Mouse (Mus musculus) fibroblast of lung, adult 2 months (primary cell): ENCODE data around the gene Krt8.

Experiments used
- DNase-seq: peaks from one replicate; pipeline ENCODE4 v3.0.0-alpha.2; 2011; ENCODE audit warnings: low read depth

The Krt8 gene

DNA sequence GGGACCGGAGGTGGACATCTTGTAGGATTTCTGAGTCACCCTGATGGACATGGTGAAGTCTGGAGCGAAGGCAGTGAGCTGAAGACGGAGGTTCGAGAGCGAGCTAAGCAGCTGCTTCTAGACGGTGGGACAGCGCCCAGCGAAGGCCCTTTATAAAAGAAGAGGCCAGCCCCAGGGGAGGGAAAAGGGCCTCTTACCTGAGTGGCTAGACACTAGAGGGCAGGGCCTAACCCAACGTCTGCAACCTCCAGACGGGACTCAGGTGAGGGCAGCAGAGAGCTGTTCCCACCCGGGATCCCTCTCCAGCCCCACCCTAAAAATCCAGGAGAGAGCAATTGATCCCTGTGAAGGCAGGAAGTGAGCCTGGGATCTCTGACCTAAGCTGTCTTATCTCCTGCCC is at the start of gene Krt8:
Gene Krt8 (minus strand): TSS at position 294 of the 400 bp plus-strand sequence.
- no peak for DNase-seq

DNA sequence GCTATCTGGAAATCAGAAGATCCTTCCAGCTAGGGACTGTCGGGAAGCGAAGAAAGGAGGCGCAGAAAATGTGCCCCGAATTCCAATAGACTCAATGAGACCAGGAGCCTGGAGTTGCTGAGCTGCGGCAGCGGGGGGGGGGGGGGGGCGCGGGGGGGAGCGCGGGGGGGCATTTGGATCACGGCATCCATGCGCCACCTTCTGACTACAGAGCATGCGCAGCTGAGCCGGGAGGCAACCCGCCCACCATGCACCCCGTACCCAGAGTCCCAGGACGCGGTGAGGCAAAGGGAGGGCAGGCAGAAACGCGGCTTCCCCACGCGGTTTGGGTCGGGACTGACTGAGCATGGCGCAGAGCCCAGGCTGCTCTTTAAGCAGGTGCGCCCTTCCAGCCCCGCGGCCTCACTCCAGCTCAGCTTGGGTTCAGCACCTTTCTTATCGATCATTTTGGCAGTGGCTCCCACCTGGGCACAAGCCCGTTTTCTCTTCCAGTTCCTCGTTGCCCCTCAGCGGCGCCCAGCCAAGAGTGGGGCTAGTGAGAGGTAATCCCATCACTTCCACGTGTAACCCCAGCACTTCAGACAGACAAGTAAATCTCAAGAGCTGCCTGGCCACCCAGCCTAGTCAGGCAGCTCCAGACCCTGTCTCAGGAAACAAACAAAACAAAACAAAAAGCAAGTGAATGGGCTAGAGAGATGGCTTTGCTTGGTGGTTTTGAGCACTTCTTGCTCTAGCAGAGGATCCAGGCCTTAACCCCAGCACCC is 47.8 kb upstream of the Krt8 start:
- DNase-seq: no peak

DNA sequence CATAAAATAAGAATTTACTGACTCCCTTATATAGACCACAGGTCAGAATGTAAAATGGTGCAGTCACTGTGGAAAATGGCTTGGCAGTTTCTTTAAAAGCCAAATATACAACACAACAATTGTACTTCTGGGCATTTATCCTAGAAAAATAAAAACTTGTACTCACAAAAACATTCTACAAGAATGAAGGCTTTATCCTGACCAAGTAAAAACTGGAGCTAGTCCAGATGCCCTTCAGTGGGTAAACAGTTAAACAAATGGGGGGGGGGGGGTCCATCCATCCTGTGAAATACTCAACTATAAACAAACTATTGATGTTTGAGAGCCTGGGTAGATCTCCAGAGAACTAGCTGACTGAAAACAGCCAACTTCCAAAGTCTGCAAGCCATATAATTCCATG is 45.6 kb upstream of the Krt8 start:
- DNase-seq: no peak

DNA sequence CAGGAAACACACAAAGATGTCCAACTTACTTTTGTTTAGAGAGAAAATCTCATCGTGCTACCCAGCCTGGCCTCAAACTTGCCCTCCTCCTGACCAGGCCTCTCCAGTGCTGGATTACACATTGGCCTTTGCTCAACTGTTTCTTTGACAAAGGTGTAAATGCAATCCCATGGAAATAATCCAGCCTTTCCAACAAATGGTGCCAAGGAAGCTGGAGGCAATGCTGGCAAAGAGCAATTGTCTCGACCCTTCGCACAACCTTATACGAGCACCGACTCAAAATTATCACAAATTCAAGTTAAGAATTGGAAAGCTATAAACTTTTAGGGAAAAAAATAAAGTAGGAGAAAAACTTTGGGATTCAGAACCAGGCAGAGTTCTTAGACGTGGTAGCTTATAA is 43.7 kb upstream of the Krt8 start:
- DNase-seq: no peak

DNA sequence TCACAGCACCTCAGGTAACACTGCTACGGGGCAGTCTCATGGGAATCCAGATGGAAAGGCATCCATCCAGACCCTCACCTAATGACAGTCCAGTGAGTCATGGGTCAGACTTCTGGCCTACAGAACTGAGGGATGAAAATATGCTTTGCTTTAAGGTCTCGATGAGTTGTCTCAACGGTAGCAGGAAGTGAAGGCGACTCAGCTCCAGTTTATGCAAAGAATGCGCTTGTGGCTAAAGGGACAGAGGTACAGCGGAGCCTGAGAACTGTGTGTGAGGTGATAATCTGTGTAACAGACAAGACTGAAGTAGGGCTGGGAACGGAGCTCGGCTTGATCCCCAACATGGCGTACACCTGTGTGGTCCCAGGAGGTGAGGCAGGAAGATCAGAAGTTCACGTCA is 41.4 kb upstream of the Krt8 start:
- DNase-seq: no peak

DNA sequence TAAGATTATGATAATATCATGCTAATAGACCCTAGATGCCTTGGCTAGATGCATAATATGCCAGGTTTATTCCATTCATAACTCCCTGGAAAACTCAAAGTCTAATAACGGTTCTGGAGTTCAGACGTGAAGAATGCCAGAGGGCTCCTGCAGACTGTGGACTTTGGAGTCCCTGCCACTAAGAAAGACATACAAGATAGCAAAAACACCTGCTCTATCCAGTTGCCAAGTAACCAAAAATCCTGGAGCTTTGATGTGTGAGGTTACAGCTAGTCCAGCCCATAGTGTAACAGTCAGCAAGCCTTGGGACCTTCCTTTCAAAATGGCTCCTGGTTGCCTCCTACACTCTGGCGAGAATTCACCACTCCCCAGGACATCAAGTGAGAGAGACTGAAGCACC is 40.5 kb upstream of the Krt8 start:
- no peak for DNase-seq

DNA sequence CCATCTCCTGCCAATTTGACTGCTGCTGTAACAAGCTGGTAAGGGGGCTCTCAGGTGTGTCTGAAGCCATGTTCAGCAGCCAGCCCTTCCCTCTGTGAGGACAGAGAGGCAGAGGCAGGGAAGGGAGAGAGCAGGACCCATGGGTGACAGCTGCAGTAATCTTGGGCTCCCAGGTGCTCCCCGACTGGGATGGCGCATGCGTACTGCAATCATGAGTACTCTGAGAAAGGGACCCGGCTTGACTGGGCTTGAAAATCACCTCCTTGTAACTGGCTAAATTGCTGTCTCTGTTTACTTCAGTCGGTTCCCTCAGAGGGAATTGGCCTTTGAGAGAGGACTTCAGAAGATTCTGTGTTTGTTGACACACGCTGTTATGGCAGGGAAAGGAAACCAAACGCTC is 37.7 kb upstream of the Krt8 start:
- DNase-seq: no peak

DNA sequence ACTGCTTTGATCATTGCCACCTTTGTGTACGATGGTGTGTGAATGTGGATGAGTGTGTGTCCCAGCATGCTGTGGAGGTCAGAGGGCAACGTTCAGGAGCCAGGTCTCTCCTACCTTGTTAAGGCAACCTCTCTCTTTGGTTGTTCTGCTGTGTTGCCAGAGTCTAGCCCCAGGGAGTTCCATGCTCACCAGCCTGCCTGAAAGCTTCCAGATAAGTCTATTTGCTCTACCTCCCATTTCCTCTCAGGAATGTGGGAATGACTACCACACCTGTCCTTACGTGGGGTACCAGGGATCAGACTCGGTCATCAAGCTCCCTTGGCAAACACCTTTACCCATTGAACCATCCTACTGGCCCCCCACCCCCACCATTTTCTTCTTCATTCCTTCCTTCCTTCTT is 36.0 kb upstream of the Krt8 start:
- DNase-seq: no peak

DNA sequence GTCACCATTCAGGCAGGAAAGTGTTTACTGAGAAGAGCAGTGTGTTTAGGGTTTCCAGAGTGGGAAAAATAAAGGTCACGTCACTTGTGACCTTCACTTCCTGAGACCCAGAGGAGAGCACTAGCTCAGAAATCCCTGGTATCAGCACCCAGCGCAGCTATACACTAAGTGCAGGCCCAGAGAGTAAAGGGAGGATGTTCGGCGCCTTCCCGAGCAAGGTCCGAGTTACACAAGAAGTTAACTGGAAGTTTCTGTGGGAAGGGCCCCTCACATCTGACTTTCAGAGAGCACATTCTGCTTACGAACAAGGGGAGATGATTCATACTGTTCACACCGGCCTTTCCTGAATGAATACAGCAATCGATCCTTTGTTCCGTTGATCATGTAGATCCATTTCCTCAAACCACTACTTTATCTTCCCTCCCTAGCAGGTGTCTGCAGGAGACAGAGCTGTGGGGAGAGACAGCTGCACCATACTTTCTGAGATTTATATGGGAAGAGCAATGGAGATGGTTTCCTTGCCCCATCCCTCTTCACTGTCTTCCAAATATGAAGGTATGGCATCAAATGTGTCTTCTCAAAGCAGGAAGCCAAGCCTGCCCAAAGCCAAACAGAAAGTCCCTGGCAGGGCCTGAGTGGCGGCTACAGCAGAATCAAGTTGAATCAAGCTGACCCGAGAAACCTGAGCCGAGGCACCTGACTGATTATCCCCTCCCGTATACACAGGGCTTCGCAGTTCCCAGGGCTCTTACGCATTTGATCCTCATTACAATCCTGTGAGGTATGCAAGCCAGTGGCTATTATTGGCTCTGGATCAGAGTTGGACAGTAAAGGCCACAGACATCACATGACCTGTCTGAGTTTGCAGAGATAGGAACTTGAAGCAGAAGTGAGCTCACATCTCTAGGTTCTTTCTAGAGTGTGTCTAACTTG is 30.1 kb upstream of the Krt8 start:
- DNase-seq: no peak

DNA sequence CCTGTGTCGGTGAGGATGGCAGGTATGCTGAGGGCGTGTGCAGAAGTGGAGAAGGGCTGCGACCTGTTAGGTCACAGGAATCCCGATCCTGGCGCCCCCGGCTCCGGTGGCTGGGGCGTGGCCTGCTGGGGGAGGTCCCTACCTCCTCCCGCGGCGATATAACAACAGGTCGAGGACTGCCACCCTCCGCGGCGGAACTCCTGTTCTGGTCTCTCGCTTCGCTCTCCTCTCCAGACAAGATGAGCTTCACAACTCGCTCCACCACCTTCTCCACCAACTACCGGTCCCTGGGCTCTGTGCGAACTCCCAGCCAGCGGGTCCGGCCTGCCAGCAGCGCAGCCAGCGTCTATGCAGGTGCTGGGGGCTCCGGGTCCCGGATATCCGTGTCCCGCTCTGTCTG is 23.8 kb upstream of the Krt8 start, which contains the start of gene Krt18:
Gene Krt18 (plus strand): TSS at position 141 of the 400 bp plus-strand sequence.
- no peak for DNase-seq

DNA sequence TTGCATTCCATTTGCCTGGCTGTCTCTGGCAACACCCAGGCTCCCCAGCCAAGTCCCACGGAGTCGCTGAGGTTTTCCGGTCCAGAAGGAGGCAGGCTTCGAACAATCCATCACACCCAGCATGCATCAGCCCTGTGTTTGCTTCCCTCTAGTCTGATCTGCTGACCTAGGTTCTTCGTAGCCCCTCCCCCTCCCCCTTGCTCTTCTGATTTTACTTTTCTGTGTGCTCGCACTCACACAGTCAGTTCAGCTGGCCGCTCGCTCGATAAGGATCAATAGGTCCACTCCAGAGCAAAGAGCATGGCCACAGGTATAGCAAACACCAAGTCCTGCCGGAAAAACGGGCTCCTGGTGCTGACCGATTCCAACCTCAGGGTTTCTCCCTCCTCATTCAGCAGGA is 22.1 kb upstream of the Krt8 start:
- DNase-seq: no peak

DNA sequence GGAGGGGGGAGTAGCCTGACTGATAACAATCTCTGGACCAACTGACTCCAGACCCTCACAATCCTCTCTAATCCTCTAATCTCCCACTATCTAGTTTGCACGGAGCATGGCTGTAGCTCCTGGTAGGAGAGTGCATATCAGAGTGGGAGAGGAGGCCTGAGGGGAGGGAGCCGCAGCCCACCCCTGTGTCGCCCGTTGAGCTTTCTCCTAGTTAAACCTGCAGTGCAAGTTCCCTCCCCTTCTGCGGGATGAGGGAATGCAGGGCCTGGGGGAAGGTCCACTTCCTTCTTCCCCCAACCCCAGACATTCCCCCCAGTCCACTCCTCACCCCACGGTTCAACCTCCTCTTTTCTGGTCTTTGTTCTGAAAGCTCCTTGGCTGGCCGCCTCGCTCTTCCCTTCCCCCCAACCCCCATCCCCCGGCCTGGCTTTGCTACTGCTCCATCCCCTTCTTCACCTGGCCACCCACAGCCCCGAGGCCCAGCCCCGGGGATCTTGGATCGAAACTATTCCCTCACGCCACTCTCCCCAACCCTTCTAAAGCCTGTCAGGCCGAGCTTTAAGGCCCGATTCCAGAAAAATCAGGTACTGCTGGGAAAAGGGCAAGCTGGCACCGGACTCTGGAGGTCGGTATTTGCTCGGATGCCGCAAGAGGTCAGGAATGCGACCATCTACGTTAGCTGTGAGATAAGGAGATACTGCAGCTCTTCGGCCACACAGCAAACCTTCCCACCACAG is 21.0 kb upstream of the Krt8 start:
- DNase-seq: no peak

DNA sequence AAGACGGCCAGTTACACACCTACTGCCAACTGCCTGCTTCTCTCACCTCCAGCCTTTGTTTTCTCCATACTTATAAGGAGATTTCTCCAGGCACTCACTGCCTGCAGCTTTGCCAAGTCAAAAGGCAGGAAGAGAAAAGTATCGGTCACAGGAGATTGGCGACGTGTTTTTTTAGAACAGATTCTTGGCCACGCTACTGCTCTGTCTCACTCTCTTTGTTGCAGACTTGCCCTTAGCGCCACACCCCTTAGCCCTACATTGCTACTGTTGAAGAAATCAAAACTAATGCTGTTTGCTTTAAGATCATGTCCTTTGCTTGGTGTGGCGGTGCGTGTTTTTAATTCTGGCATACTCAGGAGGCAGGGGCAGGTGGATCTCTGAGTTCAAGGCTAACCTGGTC is 19.6 kb upstream of the Krt8 start:
- no peak for DNase-seq

DNA sequence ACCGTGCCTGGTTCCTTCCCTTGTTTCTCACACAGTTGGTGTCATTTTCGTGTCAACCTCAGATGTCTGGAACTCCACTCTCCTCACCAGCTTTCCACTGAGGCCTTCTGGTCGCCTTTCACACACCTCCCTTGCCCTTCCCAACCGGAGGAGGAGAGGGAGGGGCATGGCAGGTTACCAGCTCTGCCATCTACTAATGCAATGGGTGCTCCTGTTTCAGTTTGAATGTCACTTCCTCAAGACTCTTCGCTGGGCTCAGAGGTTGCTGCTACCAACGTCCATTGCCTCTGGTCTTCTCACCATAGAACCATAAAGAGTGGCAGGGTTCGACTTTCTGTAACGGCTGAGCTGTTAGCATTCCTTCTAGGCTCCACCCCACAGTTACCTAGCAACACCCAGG is 18.2 kb upstream of the Krt8 start:
- no peak for DNase-seq

DNA sequence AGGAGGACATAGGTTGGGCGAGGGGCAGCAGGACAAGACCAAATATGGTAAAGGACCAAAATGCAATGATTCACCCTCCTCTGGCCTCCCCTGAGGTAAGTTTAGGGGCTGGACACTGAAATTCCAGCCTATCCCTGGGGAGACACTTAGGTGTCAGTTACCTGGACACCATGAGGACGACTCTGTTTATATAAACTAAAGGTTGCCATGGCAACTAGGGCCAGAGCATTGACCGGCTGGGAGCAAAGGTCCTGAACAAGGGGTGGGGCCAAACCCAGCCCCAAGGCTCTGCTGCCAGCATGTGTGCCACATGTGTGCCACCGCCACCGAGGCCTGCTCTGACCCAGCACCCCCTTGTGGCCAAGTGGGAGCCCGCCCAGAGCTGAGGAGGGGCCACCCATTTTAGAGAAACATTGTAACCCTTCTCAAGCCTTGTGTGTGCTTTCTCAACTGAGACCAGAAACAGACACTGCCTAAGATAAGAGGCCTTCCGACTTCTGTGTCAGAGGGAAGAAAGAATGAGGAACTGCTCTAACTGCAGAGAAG is 13.7 kb upstream of the Krt8 start:
- no peak for DNase-seq

DNA sequence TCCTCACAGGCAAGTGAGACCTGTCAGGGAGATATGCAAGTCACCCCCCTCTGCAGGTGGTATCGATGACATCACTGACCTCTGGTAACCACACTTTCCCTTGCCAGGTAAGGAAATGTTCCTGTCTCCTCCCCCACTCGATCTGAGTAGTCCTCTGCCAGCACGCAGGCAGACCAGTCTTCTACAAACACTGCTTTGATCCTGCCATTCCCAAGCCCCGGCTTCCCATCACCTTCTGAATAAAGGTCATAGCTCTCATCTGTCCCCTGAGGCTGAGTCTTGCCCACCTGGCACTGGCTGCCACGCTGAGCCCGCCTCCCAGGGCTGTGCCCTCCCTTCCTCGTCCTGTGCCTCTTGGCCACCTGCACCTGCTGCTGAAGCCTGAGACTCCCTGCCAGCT is 12.5 kb upstream of the Krt8 start:
- DNase-seq: no peak

DNA sequence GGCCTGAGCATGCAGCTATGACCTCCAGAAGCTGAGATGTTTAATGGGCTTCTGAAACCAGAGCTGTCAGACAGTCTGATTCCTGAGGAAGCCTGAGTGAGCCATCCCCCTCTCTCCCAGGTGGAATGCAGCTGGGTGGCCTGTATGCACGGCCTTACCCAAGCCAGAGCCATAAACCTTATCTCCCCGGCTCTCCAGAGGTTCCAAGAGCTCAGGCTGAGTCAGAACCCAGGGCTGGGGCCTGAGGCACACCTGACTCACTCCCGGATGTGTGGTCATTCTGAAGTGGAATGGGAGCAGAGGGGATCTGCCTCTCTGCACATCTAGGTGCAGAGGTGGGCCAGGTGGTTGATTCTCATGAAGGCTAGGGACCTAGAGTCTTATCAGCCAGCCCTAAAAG is 11.8 kb upstream of the Krt8 start:
- DNase-seq: no peak

DNA sequence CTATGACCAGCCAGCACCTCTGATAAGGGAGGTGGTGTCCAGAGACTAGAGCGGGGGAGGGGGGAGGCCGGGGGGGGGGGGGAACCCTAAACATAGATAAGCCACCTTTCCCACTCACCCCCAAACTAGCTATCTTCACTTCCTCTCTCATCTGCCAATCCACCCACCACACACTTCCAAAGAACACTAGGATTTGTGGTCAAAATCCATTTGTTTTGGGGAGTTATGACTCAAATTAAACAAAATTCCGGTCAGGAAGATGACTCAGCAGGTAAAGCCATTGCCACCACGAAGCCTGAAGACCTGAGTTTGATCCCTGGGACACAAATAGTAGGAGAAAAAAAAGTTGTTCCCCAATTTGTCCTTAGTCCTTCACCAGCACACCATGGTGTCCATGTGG is 10.6 kb upstream of the Krt8 start:
- DNase-seq: no peak

DNA sequence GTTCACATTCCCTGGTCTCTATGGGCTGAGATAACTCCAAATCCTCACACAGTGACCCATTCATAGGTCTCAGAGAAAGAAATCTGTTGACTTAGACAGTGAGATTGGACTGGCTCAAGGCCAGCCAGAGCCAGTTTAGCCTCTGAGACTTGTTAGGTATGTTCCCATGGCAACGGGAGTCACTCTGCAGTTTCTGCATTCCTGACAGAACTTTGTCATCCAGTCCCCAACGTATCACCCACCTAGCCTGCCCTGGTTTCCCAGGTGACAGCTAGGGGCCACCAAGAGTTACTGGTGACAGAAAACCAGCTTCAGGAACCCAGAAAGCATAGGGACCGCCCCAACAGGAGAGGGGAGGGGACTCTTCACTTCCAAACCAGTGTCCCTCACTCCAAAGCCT is 9.4 kb upstream of the Krt8 start:
- DNase-seq: no peak

DNA sequence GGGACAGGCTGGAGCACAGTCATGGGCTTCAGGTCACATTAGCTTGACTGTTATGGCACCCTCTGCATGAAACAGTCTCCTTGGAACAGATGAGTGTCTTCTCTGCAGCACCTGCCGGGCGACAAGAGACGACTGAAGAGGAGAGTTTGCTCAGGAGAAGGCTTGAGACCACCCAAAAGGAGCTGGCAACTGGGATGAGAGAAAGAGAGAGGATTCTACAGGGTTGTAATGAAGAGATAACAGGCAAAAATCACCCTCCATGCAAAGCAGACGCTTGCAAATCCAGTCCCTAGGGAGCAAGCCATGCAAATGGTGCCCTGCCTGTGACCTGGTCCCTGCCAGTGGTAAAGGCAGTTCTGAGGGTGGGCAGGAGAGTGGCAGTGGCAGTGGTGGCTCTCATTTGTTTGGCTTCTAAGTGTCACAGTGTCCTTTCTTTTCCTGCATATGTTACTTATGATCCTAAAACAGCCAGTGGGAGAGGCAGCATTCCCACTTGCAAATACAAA is 8.0 kb upstream of the Krt8 start:
- no peak for DNase-seq

DNA sequence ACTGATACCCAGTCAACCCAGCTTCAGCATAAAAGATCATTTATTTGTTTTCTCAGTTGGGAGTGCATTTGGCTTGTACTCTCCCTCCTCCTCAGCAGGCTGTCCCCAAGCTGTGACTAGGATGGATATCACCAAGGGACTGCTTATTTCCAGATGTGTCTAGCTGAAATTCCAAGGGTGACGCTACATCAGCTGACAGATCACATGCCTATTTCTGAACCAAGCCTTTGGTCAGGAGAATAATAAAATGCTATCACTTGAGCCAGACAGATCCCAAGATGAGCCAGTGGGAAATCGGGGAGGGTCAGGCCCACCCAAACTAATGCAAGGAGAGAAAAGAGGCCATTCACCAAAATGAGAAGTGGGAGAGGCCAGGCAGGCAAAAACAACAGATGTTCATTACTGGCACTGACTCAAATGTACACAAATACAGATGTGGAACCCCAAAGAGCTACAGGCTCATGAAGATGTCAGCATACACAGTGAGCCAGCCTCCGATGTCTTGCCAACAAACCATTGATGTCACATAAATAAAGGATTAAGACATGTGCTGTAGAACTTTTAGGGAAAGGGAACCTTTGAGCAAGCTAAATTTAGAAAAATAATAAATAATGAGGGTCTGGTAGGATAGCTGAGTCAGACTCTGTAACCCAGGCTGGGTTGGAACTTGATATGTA is 6.4 kb upstream of the Krt8 start:
- no peak for DNase-seq
